Mouse (Mus musculus): ENCODE measurements around the gene Aff2. TPM values are rescaled to one million over a fixed set of nuclear protein-coding genes. Genes with fewer than 3 reads are reported as not detected.

Aff2 gene
- total RNA-seq (2021) = 10 to 100 TPM in 1 of 2 experiments, 1 to 10 TPM in 1; 8.1 to 10.1 TPM

- DNase-seq = peak; percentile 35
Measured at GRCm38 (mm10) chrX:69360238-69361054, at the start of gene Aff2. TSS of gene Aff2 (plus strand) at chrX:69360294.

GRCm38 (mm10) chrX:69337296-69337695 lies 22.8 kb upstream of the Aff2 start:
- DNase-seq = peak; percentile 13

GRCm38 (mm10) chrX:69355621-69356020 lies 4.5 kb upstream of the Aff2 start:
- DNase-seq = no peak

- peak; percentile 30 for DNase-seq
Measured at GRCm38 (mm10) chrX:69359360-69359759, 734 bp upstream of the Aff2 start.

- no peak for DNase-seq
Measured at GRCm38 (mm10) chrX:69359885-69360237, 233 bp upstream of the Aff2 start.

GRCm38 (mm10) chrX:69361055-69361558 lies 1.0 kb downstream of the Aff2 start:
- DNase-seq = no peak

- DNase-seq = no peak
Measured at GRCm38 (mm10) chrX:69364198-69364597, 4.1 kb downstream of the Aff2 start.

GRCm38 (mm10) chrX:69373341-69373740 lies 13.2 kb downstream of the Aff2 start:
- DNase-seq = no peak

GRCm38 (mm10) chrX:69389738-69390137 lies 29.6 kb downstream of the Aff2 start:
- peak; percentile 4 for DNase-seq

- DNase-seq = no peak
Measured at GRCm38 (mm10) chrX:69415043-69415442, 54.9 kb downstream of the Aff2 start.

- DNase-seq = no peak
Measured at GRCm38 (mm10) chrX:69438422-69438821, 78.3 kb downstream of the Aff2 start.

GRCm38 (mm10) chrX:69441937-69442336 lies 81.8 kb downstream of the Aff2 start:
- DNase-seq = no peak

GRCm38 (mm10) chrX:69460896-69461295 lies 100.8 kb downstream of the Aff2 start:
- DNase-seq = no peak

- no peak for DNase-seq
Measured at GRCm38 (mm10) chrX:69502061-69502460, 142.0 kb downstream of the Aff2 start.

GRCm38 (mm10) chrX:69518040-69518575 lies 158.0 kb downstream of the Aff2 start:
- no peak for DNase-seq

GRCm38 (mm10) chrX:69540811-69541210 lies 180.7 kb downstream of the Aff2 start:
- DNase-seq = no peak

GRCm38 (mm10) chrX:69579903-69580459 lies 219.9 kb downstream of the Aff2 start:
- DNase-seq = no peak

GRCm38 (mm10) chrX:69608793-69609192 lies 248.7 kb downstream of the Aff2 start:
- no peak for DNase-seq

- DNase-seq = no peak
Measured at GRCm38 (mm10) chrX:69663038-69663437, 302.9 kb downstream of the Aff2 start.

GRCm38 (mm10) chrX:69666145-69666677 lies 306.1 kb downstream of the Aff2 start:
- DNase-seq = no peak

- no peak for DNase-seq
Measured at GRCm38 (mm10) chrX:69675691-69676090, 315.6 kb downstream of the Aff2 start.

- no peak for DNase-seq
Measured at GRCm38 (mm10) chrX:69698840-69699239, 338.7 kb downstream of the Aff2 start.

GRCm38 (mm10) chrX:69738972-69739371 lies 378.9 kb downstream of the Aff2 start:
- no peak for DNase-seq
